ENCODE assay signal across 24 mouse cellular contexts in the genomic region with DNA sequence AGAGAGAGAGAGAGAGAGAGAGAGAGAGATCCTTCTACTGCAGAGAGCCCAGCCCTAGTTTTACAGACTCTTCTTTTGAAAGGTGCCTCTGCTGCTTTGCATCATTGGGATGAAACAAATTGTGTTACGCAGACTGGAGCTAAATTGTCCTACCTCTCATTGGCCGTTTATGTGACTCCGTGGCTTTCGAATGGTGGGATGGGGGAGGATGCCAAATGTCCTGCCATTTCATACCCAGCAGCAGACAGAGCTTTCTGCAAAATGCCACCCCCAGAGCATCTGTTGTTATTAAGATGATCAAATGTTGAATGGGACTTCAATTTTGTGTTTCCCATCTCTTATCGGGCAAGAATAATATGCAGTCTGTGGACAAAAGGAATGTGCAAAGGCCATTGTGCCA.
"Had no signal": no experiment of that assay in that cellular context is flagged by ENCODE, and none has a peak within 500 bp of the region (broad histone marks: within the 10 kb centered on the region; RNA-seq: fewer than 3 reads in every experiment).

No protein-coding gene starts in this region.

- H3K9ac ChIP-seq: kidney, embryonic 15.5 days; limb, embryonic 13.5 days; liver, embryonic 12.5 days; liver, embryonic 15.5 days; lung, embryonic 15.5 days; midbrain, embryonic 13.5 days; neural tube, embryonic 13.5 days had no signal

- H3K4me1 ChIP-seq: limb, embryonic 10.5 days; liver, embryonic 12.5 days; liver, embryonic 15.5 days; lung, embryonic 15.5 days; megakaryocyte, embryonic 14.5 days; midbrain, embryonic 13.5 days had no signal

- H3K27ac ChIP-seq: kidney, embryonic 15.5 days; limb, embryonic 10.5 days; limb, embryonic 13.5 days; liver, embryonic 12.5 days; liver, embryonic 15.5 days; lung, embryonic 15.5 days; midbrain, embryonic 10.5 days; midbrain, embryonic 13.5 days; neural tube, embryonic 13.5 days had no signal

- H3K4me3 ChIP-seq: kidney, embryonic 15.5 days; limb, embryonic 10.5 days; limb, embryonic 13.5 days; liver, embryonic 12.5 days; liver, embryonic 15.5 days; lung, embryonic 15.5 days; megakaryocyte, embryonic 14.5 days; midbrain, embryonic 10.5 days; midbrain, embryonic 13.5 days; myocyte; neural tube, embryonic 13.5 days had no signal

- H3K36me3 ChIP-seq: kidney, embryonic 15.5 days; limb, embryonic 10.5 days; limb, embryonic 13.5 days; liver, embryonic 12.5 days; liver, embryonic 15.5 days; lung, embryonic 15.5 days; midbrain, embryonic 10.5 days; midbrain, embryonic 13.5 days; neural tube, embryonic 13.5 days had no signal

- DNase-seq: kidney, adult 2 months; kidney, postnatal 10 days; kidney, postnatal 36 days; liver; lung, adult 18-20 months; lung, postnatal 10 days; lung, postnatal 36 days; retina, postnatal 1 day; right cerebral cortex, postnatal 25 days; thymus, adult 18-20 months; thymus, postnatal 36 days had no signal

- H3K4me2 ChIP-seq: kidney, embryonic 15.5 days; limb, embryonic 13.5 days; liver, embryonic 12.5 days; liver, embryonic 15.5 days; lung, embryonic 15.5 days; midbrain, embryonic 13.5 days; neural tube, embryonic 13.5 days had no signal

- H3K9me3 ChIP-seq: kidney, embryonic 15.5 days; limb, embryonic 10.5 days; limb, embryonic 13.5 days; liver, embryonic 12.5 days; liver, embryonic 15.5 days; lung, embryonic 15.5 days; megakaryocyte, embryonic 14.5 days; midbrain, embryonic 10.5 days; midbrain, embryonic 13.5 days; neural tube, embryonic 13.5 days had no signal

- H3K27me3 ChIP-seq: liver, embryonic 12.5 days; liver, embryonic 15.5 days; lung, embryonic 15.5 days; megakaryocyte, embryonic 14.5 days; midbrain, embryonic 13.5 days; neural tube, embryonic 13.5 days had no signal

- ATAC-seq: intestine, postnatal 0 days; liver, embryonic 12.5 days; midbrain, embryonic 13.5 days; midbrain, embryonic 16.5 days had no signal
